Mouse (Mus musculus) liver, adult (tissue): Measurements from ENCODE around the gene Mast1.

ENCODE experiments used
- GATA4 ChIP-seq: IDR thresholded peaks from 2 replicates; pipeline ENCODE4 v1.6.1; 2014; ENCODE audit warnings: mild to moderate bottlenecking, low read length; ENCODE audit not compliant: insufficient replicate concordance

The Mast1 gene

DNA sequence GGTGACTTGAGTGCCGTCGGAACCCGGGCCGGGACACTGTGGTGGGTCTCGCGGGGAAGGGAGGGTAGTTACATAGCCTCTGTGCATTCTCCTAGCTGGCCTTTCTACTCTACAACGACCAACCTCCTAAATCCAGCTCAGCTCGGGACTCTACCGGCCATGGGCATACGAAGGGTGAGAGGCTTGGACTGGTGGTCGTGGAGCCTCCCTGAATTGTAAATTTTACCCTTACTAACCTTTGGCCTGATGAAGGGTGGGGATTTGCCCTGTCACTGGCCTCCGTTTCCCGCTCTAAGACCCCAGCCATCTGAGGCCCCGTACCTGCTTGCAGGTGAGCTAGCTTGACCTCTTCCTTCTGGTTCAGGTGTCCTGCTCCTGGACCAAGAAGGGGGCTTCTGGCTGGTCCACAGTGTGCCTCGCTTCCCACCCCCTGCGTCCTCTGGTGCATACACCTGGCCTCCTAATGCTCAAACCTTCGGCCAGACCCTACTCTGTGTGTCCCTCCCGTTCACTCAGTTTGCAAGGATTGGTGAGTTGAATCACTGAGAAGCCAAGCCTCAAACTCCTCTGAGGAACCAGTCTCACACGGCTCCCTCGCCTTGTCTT is 27.9 kb downstream of the Mast1 start:
- TF ChIP-seq GATA4: no peak

DNA sequence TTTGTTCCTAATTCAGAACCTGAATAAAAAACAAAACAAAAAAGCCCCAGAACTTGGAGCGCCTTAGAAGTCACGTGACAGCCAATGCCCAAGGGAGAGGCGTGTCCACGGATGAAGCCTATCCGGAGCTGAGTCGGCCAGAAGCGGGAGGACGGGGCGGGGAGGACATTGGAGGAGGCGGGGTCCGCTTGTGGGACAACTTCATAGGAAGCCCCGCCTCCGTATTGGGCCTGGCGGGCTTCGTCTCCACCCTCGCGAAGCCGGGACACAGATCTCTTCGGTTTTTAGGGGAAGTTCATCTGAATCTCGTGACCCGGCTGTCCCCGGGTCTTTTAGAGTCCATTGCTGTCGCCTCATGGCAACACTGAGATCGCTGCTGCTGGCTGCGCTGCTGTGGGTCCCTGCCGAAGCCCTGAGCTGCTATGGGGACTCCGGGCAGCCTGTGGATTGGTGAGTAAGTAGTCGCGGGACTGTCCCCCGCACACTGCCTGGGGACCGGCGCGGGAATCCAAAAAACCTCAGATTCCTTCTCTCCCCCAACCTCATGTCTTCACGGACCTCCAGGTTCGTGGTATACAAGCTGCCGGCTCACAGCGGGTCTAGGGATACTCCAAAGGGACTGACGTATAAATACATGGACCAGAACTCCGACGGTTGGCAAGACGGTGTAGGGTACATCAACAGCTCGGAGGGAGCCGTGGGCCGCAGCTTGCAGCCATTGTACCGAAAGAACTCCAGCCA is 28.6 kb downstream of the Mast1 start, which contains the start of gene Dnase2a:
TSS of gene Dnase2a (plus strand) at position 140 of the 741 bp plus-strand sequence.
- TF ChIP-seq GATA4: no peak

DNA sequence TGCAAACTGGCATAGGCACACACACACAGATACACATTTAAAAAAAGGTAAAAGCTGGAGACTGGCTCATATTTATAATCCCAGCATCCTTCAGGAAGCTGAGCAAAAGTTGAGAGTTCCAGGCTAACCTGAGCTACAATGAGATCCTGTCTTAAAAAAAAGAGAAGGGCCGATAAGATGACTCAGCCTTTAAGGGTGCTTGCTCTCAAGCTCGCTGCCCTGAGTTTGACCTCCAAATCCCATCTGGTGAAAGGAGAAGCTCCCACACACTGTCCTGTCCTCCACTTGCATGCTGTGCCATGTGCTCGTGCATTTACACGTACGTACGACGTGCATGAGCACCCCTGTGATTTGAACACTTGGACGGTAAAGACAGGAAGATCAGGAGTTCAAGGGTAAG is 29.7 kb downstream of the Mast1 start:
- TF ChIP-seq GATA4: no peak

DNA sequence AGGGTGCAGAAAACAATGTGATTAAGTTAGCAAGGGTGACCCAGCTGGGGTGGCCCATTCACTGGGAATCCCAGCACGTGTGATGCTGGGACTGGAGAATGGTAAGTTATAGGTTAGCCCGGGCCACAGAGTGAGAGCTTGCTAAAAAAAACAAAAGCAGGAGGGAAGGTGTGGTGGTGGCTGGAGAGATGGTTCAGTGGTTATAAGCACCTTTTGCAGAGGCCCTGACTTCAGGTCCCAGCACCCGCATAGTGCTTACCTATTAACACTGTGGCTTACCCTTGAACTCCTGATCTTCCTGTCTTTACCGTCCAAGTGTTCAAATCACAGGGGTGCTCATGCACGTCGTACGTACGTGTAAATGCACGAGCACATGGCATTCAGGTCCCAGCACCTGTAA is 30.1 kb downstream of the Mast1 start:
- no peak for TF ChIP-seq GATA4

DNA sequence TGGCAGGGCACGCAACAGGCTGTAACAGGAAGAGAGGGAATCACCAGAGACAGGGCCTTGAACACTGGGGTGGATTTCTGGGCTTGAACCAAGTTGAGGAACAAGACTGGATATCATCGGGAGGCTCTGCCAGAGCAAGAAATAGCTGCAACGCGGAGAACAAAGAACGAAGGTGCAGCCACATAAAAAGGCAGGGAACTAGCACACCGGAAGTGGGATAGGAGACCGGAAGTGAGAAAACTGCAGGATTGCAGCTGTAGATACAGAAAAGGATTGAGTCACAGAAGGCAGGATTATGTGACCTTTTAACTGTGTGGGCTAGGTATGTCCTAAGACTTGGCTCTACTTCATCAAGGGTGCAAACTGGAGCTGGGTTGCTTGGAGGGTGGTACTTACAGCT is 32.8 kb downstream of the Mast1 start:
- TF ChIP-seq GATA4: no peak

DNA sequence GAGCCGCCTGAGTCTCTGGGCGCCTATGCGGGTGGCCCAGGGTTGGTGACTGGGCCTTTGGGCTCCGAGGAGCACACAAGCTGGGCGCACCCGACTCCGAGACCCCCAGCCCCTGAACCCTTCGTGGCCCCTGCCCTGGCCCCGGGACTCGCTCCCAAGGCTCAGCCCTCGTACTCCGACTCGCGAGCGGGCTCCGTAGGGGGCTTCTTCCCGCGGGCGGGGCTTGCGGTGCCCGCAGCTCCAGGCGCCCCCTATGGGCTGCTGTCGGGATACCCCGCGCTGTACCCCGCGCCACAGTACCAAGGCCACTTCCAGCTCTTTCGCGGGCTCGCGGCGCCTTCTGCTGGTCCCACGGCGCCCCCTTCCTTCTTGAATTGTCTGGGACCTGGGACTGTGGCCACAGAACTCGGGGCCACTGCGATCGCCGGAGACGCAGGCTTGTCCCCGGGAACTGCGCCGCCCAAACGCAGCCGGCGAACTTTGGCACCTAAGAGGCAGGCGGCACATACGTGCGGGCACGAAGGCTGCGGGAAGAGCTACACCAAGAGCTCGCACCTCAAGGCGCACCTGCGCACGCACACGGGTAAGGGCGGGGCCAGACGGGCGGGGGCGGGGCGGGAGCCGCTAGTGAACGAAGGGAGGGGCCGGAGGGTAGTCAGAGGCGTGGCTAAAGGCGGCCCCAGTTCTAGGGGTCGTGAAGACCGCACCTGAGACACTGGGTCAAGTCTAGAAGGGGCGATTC is 34.1 kb downstream of the Mast1 start:
- TF ChIP-seq GATA4: no peak

DNA sequence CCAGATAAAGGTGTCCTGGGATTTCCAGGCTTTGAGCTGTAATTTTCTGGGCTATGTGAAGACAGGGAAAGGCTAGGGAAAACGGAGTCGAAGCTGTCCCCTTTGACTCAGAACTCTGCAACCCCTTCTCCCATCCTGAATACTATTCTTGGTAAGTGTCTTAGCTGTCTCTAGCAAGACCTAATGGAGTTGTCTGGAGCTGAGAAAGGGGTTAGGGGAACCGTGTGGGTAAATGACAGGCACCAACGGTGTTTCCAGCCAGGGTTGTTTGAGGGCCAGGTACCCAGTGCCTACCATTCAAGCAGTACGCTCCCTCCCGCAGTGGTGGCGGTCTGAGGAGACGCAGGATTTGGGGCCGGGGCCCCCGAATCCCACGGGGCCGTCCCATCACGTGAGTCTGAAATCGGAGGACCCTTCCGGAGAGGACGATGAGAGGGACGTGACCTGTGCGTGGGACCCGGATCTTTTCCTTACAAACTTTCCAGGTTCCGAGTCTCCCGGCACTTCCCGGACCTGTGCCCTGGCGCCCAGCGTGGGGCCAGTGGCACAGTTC is 34.7 kb downstream of the Mast1 start:
- TF ChIP-seq GATA4: no peak

DNA sequence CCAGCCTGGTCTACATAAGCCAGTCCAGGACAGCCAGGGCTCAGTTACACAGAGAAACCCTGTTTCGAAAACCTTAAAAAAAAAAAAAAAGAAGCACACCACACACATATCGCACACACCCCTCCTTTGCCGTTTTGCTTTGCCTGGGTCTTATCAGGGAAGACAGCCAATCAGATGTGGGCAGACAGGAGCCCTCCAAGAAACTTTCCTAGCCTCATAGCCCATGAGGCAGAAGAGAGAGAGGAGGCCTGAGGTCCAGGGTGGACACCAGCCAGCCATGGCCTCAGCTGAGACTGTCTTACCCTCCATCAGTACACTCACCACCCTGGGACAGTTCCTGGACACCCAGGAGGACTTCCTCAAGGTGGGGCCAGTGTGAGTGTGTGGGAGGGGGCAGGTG is 35.4 kb downstream of the Mast1 start, which contains the start of gene Klf1:
TSS of gene Klf1 (plus strand) at position 177 of the 400 bp plus-strand sequence.
- TF ChIP-seq GATA4: no peak

DNA sequence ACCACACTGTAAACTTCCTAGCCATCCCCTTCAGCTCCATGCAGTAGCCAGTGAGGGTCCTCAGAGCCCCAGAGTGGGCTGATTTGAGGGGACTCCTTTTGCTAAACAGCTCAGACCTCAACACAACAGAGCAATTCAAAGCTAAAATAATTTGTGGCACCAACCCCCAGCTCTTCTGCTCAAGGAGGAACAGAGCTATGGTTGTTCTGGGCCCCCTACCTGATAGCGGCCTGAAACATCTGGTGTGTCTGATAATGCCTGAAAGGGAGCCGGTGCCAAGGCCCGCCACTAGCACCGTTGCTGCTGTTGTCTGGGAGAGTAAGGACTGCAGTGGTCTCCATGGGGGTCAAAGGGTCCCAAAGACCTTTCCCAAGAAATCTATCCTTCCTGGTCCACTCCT is 36.1 kb downstream of the Mast1 start:
- TF ChIP-seq GATA4: no peak

DNA sequence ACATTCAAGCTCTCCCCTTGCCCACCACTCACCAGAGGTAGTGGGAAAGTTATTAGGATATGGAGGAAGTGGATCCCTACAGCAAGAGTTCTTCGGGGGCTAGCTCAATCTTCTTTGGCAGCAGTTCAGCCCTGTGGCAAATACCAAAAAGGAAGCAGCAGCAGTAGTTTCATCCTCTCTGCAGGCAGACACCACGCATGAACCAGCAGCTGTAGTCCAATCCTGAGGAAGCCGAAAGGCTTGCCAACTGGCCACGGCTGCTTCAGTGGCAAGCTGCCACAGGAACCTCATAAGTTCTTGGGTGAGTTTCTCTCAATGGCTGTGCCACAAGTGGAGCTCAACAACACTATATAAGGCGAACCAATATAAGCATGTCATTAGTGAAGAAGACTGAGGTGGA is 41.2 kb downstream of the Mast1 start:
- TF ChIP-seq GATA4: no peak

DNA sequence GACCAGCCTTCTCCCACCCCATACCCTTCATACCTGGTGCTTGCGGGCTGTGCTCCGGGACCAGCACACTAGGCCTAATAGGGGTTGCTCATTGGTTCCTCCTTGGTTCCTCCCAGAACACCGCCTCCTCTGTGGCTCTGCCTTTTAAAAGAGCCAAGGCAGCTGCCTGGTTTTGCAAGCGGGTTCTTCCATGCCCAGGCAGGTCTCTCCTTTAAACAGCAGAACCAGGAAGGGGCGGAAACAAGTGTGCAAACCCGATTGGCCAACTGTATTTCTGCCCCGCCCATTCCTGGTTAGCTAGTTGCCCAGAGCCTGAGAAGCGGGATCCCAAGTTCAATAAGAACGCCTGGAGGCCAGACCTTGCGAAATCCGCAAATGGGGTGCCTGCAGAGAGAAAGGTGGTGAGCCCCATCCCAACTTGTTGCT is 43.4 kb downstream of the Mast1 start, which contains the start of gene Gcdh:
TSS of gene Gcdh (minus strand) at position 213 of the 426 bp plus-strand sequence.
- TF ChIP-seq GATA4: no peak

DNA sequence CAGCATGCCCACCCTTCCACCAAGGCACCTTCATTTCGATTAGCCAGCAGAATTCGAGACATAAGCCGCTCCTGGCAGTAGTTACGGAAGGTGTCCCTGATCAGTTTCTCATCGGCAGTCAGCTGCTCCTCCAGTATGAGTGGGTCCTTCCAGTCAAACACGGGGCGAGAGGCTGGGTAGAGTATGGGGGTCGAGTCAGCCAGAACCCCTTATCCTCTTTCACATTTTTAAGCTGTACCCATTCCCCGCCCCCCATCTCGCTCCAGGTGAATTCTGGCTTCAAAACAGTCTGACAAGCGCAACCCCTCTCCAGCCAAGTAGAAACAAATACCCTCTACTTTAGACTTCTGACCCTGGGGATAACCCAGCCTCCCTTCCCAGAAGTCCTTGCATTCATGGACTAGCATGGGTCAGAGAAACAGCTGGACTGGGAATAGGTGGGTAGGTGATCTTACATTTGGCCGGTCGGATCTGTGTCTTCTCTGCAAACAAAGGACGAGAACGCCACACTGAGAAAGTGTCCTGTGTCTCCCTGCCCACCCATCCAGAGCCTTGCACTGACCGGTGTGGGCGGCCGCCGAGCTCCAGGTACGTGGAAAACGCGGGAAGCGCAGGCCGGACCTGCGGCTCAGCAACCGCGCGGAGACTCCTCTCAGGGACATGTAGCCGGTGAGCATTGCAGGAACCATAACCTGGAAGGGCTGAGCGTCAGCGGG is 44.0 kb downstream of the Mast1 start:
- TF ChIP-seq GATA4: no peak

DNA sequence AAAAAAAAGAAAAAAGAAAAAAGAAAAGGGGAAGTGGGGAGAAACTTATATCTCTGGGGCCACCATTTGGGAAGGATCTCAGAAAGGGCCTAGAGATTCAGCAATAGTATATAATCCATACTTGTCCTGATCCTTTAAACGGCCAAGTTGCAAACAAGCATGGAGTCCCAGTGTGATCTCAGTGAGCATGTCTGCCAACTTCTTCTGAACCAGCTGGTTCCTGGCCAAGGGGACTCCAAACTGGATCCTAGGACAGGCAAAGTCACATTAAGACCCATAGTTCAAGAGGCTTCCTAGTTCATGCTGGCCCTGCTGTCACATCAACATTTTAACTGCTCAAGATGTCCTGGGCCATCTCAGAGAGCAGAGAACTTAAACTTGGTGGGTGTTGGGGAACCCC is 48.0 kb downstream of the Mast1 start:
- no peak for TF ChIP-seq GATA4

DNA sequence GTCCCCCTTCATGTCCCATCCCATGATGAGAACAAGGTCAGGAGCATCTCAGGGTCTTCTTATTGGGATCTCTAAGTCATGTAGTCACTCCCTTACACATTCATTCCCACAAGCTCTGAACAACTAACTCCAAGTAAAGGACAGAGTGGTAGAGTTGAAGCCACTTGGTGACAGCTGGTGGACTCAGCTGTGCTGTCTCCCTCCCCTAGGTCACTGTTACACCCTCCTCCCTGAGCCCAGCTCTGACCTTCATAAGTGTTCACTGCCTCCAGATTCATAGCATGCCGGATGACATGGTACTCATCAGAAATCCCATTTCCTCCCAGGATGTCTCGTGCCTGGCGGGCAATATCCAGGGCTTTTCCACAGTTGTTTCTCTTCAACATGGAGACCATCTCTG is 48.9 kb downstream of the Mast1 start:
- TF ChIP-seq GATA4: no peak

DNA sequence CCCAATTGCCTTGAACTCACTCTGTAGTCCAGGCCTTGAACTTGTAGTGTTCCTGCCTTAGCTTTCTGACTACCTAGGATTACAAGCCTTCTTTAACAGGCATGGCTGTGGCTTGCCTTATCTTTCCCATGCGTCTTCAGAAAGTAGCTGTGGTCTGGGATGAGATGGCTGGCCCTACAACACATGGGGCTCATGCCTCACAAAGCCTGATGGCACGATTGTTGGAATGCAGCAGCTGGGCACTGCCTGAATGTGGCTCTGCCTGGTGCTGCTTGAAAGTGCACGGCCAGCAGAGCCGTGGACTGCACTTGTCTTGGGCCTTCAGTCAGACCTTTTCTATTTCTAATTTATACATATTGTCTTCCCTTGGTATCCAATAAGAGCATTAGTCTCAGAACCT is 52.4 kb downstream of the Mast1 start:
- TF ChIP-seq GATA4: no peak
